Mouse (Mus musculus) brain, embryonic 14.5 days (tissue): ENCODE measurements around the gene Rbpms2. TPM values are rescaled to one million over a fixed set of nuclear protein-coding genes. Genes with fewer than 3 reads are reported as not detected.

Experiments used
- DNase-seq: peaks from one replicate; pipeline ENCODE4 v3.0.0-alpha.2; 2011; ENCODE audit warnings: low read depth
- CTCF ChIP-seq: fragments of 200-500 bp; IDR thresholded peaks from 2 replicates; pipeline ENCODE4 v1.5.1; 2012; ENCODE audit warnings: inconsistent platforms, mild to moderate bottlenecking, moderate library complexity, borderline replicate concordance; ENCODE audit not compliant: insufficient read depth, insufficient read length; ENCODE audit errors: extremely low read depth
- POLR2A ChIP-seq: fragments of 200-500 bp; IDR thresholded peaks from 2 replicates; pipeline ENCODE4 v1.6.1; 2012; ENCODE audit warnings: mild to moderate bottlenecking, inconsistent platforms, borderline replicate concordance; ENCODE audit not compliant: poor library complexity, insufficient read depth, insufficient read length, severe bottlenecking; ENCODE audit errors: extremely low read depth
- polyA plus RNA-seq: library from polyadenylated mRNA; depleted of rRNA; stranded (reverse); fragments of >200 nt; gene quantifications from 2 replicates; pipeline ENCODE4 v1.2.3, GENCODE M21; 2012

Rbpms2 gene
- polyA plus RNA-seq, 1 experiment = 6.9 TPM

DNA sequence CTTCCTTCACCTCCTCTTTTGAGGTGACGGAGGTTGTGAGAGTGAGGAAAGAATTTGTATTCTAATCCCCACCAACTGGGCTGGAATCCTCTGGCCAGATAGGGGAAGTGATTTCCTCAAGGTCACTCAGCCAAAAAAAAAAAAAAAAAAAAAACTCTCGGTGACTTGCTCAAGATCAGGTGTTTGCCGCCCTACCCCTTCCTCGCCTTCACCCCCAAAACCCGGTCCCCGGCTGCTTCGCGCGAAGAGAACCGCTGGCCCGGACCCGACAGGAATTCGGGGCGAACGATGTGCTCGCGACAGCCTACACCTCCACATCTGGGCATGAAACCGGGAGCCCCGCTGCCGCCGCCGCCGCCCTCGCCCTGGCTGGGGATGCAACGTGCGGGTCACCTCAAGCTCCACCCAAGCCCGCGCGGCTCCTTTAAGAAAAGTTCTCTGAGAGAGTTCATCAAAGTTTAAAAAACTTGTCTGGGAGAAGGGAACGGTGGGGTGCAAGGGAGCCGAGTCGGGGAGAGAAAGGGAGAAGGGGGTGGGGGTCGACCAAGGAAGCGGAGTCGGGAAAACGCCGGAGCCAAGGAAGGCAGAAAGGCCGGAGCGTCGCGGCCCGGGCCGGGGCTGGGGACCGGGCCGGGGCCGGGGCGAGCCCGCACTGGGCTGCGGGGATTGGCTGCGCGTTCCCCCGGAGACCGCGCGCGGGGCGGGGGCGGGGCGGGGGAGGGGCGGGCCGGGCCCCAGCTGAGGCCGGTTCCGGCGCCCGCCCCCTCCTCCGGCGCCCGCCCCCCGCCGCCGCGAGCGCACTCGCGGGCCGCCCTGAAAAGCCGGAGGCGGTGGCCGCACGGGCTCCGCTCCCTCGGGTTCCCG is 551 bp downstream of the Rbpms2 start:
- DNase-seq = peak; percentile 30

DNA sequence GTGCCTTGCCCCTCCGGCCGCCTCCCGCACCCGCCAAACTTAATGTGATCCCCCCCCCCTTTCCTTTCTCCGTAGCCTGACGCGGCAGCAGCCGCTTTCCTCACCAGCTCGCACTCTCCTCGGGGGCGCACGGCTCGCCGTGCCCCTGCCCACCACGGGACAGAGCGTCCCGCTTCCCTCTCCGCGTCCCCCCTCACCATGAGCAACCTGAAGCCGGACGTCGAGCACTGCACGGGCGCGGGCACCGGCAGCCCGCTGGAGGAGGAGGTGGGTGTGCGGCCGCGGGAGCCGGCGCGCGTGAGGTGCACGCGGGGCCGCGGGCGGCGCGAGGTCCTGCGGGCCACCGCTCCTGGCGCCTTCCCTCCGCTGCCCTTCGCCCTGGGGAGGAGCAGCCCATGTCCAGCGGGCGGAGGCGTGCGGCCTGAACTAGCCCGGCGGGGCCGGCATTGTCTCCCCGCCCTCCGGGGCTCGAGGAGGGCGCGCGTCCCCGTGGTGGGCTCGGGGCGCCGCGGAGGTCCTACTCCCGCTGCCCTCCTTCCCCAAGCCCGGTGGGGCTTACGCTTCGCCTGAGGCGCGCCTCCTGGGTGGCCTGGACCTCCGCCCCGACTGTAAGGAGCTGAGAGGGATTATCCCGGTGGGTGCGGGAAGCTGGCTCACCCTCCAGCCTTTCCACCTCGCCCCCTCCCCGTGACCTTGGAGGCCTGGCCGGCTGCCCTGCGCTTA is 1.3 kb downstream of the Rbpms2 start:
- TF ChIP-seq POLR2A (0 out of 2 replicates have a peak, but pooled peaks have one; percentile 6), CTCF (no peak)
- peak; percentile 40 for DNase-seq

More for the DNA sequence above, 551 bp downstream of the Rbpms2 start:
- TF ChIP-seq CTCF (no peak), POLR2A (0 out of 2 replicates have a peak, but pooled peaks have one; percentile 13)

DNA sequence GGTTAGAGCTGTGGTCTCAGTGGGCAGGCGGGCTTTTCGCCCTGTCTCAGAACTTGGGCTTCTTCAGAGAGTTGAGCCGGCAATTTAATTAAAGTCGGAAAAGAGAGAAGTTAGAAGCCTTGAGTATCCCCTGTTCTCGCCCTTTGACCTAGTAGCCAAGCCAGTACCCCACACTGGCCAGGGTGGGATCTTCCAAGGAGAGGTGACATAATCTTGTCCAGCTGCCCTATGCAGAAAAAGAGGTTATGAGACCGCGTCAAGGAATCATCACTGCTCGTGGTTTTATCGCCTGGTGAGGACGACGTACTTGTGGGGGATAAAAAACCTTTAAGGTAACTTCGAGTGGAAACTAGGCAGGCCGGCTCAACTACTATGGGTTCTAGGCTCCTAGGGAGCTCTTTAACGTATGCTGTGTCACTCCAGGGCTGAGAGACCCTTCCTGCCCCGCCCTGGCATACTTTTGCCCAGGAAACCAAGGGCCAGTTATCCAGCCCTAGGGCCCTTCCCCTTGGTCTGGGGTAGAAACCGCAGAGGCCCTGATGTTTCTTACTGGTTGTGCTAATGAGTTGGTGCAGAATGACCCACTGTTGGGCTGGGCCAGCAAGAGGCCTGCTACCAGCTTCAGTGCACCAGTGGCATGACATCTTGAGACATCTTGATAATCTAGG is 2.0 kb downstream of the Rbpms2 start:
- TF ChIP-seq POLR2A (no peak), CTCF (no peak)
- no peak for DNase-seq

DNA sequence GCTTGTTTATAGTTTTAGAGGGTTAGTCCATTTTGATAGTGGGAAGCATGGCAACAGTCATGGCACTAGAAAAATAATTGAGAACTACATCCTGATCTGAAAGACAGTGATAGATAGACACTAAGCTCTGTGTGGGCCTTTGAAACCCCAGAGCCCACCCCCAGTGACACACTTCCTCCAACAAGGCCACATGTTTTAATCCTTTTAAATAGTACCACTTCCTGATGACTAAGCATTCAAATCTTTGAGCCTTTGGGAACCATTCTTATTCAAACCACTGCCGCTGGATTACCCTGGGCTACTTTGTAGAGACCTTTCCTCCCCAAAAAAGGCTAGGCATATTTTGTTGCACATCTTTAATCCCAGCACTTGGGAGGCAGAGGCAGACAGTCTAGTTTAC is 6.3 kb downstream of the Rbpms2 start:
- no peak for TF ChIP-seq POLR2A
- TF ChIP-seq CTCF = no peak
- no peak for DNase-seq

DNA sequence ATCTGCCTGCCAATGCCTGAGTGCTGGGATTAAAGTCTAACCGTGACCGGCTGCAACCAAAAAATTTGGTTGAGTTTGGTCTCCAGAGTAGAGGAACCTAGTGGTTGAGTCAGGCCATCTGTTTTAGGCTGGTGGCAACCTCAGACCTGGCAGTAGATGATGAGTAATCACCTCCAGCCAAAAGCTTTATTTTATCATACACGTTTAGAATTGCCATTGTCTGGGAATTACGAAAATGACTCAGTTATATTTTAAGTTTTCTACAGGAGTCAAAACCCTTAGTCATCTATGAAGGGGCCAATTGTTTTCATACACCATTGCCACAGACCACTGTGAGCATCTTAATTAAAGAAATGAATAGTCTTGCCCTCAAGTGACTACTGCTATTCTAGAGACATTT is 7.5 kb downstream of the Rbpms2 start:
- TF ChIP-seq POLR2A = no peak
- TF ChIP-seq CTCF = no peak
- DNase-seq = no peak

DNA sequence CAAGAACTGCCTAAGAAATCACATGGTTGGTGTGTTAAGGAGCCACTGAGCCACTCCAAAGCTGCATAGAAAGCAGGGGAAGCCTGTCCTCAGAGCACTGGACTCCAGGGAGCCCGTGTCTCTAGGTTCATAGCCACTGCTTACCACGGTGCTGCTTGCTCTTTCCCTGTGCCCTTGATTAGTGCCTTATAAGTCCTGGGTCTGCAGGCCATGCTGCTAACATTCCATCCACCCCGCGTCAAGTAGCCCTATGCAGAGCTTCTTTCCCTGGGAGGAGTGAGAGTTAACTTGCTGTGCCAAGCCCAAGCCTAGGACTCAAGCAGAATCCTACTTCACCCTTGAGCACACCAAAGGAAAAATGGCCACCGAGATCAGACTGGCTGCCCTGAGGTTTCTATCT is 9.6 kb downstream of the Rbpms2 start:
- DNase-seq = no peak
- TF ChIP-seq POLR2A = no peak
- TF ChIP-seq CTCF = no peak

DNA sequence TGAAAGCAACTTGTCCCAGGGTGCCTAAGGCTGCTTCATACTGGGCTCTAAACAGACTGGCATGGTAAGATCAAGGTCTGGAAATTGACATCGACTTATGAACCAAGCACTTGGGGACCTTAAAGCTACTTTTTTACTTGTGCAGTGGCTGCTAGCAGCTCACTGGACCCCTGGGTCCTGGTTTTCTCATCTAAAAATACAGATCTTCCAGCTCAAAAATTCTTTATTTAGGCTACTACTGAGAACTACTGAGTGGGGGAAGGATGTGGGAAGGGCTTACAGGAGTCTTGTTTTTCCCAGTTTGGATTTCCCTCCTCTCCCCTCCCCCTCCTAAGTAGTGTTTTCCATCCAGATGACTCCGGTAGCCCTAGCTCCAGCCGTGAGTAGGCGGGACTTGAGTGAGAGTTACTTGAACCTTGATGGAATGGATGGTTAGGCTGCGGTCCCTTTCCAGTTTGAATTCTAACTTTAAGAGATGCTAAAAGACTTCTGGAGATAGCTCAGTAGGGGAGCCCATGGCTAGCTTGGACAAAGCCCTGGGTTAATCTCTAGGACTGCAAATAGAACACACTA is 11.5 kb downstream of the Rbpms2 start:
- peak; percentile 31 for DNase-seq
- no peak for TF ChIP-seq POLR2A
- TF ChIP-seq CTCF = no peak

DNA sequence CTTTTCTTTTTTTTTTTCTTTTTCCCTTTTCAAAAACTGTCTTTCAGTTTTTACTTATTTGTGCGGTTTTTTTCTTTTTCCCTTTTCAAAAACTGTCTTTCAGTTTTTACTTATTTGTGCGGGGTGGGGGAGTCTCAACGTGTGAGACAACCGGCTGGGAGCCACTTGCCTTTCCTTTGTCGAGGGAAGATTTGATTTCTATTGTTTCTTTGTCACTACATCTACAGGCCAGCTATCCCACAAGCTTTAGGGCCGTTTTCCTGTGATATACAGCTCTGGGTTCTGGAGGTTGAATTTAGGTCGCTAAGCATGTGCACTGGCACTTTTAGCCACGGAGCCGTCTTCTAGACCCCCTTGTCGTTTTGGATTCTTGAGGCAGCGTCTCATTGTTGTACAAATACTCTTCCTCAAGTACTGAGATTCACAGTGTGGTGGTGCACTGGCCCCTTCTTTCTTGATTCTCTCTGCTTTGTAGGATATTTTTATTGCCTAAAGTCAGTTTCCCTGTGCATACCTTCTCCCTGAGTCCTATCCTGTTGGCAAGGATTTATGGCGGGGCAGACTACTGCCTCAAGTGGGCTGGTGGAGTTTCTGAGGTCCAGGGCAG is 12.1 kb downstream of the Rbpms2 start:
- DNase-seq = no peak
- TF ChIP-seq CTCF = no peak
- TF ChIP-seq POLR2A = no peak

DNA sequence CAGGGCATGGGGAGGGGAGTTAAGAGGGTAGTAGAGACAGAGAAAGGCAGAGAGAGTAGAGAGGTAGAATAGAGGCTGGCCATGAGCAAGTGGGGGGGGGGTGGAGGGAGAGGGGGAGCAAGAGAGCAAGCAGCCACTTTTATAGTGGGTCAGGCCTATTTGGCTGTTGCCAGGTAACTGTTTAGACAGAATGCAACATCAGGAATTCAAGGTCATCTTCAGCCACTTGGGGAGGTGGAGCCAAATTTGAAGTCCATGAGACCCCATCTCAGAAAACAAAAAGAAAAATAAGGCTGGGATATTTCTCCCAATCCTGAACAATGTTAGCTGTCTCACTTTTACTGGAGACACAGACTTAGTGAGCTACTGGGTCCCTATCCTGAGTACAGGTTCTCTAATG is 13.1 kb downstream of the Rbpms2 start:
- no peak for DNase-seq
- TF ChIP-seq POLR2A (no peak), CTCF (no peak)

DNA sequence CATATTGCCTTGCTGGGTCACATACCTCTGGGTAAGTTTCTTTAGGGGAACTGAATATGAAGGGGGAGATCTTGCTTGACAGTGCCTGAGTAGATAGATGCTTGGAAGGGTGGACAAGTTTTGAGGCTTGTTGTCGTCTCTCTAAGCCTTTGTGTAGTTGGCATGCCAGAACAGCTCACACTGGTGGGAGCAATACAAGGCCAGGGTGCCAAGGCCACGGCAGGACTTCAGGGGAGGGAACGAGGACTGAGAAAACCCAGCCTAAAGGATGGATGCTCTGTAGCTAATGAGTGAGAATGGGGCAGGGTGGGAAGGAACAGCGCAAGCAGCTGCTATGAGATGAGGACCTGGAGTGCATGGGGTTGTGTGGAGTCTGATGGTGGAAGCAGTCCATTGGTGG is 15.5 kb downstream of the Rbpms2 start:
- no peak for DNase-seq
- TF ChIP-seq CTCF = no peak
- no peak for TF ChIP-seq POLR2A
